Mouse (Mus musculus) left cerebral cortex, adult 9 months (tissue): ENCODE measurements around the gene 4933412E24Rik.

Source experiments
- DNase-seq, 2 experiments: peaks; one replicate each; pipeline ENCODE4 v3.0.0; 2022; ENCODE audit warnings: low spot score in 2 of 2

The 4933412E24Rik gene

GRCm38 (mm10) chr15:60016513-60016912, at the start of gene 4933412E24Rik:
TSS of gene 4933412E24Rik (minus strand) at chr15:60016613.
- no peak for DNase-seq

- DNase-seq, result no peak
These were observed 14.3 kb upstream of the 4933412E24Rik start for GRCm38 (mm10) chr15:60030728-60031127.

- DNase-seq, result no peak
These were observed 4.8 kb upstream of the 4933412E24Rik start for GRCm38 (mm10) chr15:60021256-60021655.

- DNase-seq, result no peak
These were observed 6.2 kb downstream of the 4933412E24Rik start for GRCm38 (mm10) chr15:60010199-60010598.

GRCm38 (mm10) chr15:60009610-60010009, 6.8 kb downstream of the 4933412E24Rik start:
- DNase-seq, result no peak

- no peak for DNase-seq
These were observed 32.6 kb downstream of the 4933412E24Rik start for GRCm38 (mm10) chr15:59983777-59984176.

- no peak for DNase-seq
These were observed 41.1 kb downstream of the 4933412E24Rik start for GRCm38 (mm10) chr15:59975310-59975709.

GRCm38 (mm10) chr15:59974584-59974983, 41.8 kb downstream of the 4933412E24Rik start:
- no peak for DNase-seq

GRCm38 (mm10) chr15:59973651-59974519, 42.5 kb downstream of the 4933412E24Rik start:
- DNase-seq, result no peak
